Mouse (Mus musculus) C2C12 (cell line): ENCODE measurements around the gene Olfr1361.

Experiments used
- CTCF ChIP-seq: IDR thresholded peaks from one replicate; pipeline ENCODE4 v1.5.1; 2011; ENCODE audit not compliant: control insufficient read depth, insufficient read depth, insufficient read length
- MAX ChIP-seq: IDR thresholded peaks from one replicate; pipeline ENCODE4 v1.6.1; 2011; ENCODE audit warnings: mild to moderate bottlenecking, control low read depth
- MYOD1 ChIP-seq: IDR thresholded peaks from one replicate; pipeline ENCODE4 v1.6.1; 2011; ENCODE audit warnings: low read depth; ENCODE audit not compliant: control insufficient read depth, insufficient read length
- USF1 ChIP-seq: IDR thresholded peaks from one replicate; pipeline ENCODE4 v1.6.1; 2011; ENCODE audit warnings: low read depth, mild to moderate bottlenecking, control low read depth, moderate library complexity

GRCm38 (mm10) chr13:21710821-21711525, 47.8 kb upstream of the Olfr1361 start:
- TF ChIP-seq CTCF: no peak
- TF ChIP-seq MAX: no peak
- no peak for TF ChIP-seq MYOD1
- no peak for TF ChIP-seq USF1
